Mouse (Mus musculus): ENCODE measurements around the gene Fam71b. TPM values are rescaled to one million over a fixed set of nuclear protein-coding genes. Genes with fewer than 3 reads are reported as not detected.

Fam71b gene
- polyA plus RNA-seq, 1 experiment from 2014 or later, result not detected

DNA sequence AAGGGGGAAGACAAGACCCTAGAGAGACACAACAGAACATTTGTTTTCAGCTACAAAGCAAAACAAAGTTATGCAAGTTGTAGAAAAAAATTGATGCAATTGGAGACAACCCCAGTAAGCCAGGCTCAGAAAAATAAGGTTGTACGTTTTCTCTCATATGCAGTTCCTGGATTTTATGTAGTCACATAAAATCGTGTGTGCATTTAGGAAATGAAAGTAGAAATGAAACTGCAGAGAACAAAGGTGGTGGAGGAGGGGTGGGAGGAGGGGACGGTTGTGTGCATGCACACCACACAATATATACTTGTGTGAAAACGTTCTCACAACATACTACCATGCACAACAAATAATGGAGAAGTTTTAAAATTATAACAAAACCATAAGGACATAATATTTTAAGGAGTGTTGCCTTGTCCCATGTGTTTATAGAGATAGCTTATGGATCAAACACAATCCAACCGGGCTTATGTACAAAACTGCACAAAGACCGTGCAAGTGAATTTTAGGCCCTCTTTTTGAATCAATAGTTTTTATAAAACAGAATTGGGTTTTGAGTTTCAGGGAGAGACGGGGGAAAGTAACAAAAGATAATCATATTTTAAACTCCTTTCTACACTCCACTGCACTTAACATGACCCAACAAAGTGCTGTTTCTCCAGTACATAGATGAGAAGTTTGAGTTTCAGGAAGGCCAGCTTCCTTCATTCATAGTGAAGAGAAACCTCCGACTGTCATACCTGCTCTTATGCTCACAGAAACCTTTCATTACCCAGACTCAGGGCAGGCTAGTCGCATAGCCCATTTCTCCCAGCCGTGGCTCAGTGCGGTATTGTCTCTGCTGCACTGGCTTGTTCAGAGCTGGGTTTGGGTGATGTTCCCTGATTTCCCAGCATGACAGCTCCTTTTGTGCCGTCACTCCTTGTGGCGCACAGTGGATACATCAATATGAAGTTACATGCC is 23.0 kb upstream of the Fam71b start:
- Histone ChIP-seq H3K36me3 (ENCODE audit: inconsistent target) (no peaks in the 10 kb centered on the region), H3K4me3 (ENCODE audit: inconsistent target) (no peak overlapping the region), H3K27ac (no peak overlapping the region), H3K79me2 (ENCODE audit: inconsistent target) (no peaks in the 10 kb centered on the region)
- 63% methylated on average over 13 of the region's 13 CpGs for WGBS (ENCODE audit: missing documents)

DNA sequence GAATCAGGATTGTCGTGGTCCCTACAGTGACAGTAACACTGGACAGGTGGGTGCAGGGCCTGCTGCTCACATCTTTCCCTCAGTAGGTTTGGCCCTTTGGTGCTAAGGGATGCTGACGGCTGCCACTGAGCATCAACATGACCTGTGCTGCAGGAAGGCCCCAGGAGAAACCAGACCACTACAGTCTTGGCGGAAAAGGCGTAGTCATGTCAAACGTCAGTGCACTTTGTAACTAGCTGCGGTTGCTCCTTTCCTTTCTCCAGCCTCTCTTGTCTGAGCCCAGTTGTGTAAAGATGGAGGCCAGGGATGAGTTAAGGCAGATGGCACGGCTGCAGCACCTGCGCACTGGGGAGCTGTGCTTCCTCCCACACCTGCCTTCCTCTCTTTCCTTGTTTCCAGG is 21.3 kb upstream of the Fam71b start:
- 88% methylated on average over 8 of the region's 8 CpGs for WGBS (ENCODE audit: missing documents)
- Histone ChIP-seq H3K4me3 (ENCODE audit: inconsistent target) (no peak overlapping the region), H3K79me2 (ENCODE audit: inconsistent target) (no peaks in the 10 kb centered on the region), H3K36me3 (ENCODE audit: inconsistent target) (no peaks in the 10 kb centered on the region), H3K27ac (no peak overlapping the region)

DNA sequence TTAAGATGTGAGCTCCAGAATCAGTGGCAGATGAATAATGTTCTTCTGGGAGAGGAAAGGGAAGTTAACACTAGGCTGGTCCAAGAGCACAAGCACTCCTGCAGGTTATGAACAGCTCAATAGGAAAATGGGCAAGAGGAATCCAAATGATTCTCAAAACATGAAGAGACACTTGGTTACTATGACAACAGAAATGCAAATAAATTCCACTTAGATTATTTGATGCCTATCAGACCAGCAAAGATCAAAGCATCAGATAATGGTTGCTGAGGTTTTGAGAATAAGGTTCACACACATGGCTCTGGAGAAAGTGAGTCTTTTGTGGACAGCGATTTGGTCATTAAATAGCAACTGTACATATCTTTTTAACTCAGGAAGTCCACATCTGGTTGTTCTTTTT is 19.0 kb upstream of the Fam71b start:
- no peaks in the 10 kb centered on the region for H3K79me2 ChIP-seq (ENCODE audit: inconsistent target)
- H3K36me3 ChIP-seq (ENCODE audit: inconsistent target), result no peaks in the 10 kb centered on the region
- 87% methylated on average over 1 of the region's 1 CpGs for WGBS (ENCODE audit: missing documents)
- no peak overlapping the region for H3K27ac ChIP-seq
- no peak overlapping the region for H3K4me3 ChIP-seq (ENCODE audit: inconsistent target)

DNA sequence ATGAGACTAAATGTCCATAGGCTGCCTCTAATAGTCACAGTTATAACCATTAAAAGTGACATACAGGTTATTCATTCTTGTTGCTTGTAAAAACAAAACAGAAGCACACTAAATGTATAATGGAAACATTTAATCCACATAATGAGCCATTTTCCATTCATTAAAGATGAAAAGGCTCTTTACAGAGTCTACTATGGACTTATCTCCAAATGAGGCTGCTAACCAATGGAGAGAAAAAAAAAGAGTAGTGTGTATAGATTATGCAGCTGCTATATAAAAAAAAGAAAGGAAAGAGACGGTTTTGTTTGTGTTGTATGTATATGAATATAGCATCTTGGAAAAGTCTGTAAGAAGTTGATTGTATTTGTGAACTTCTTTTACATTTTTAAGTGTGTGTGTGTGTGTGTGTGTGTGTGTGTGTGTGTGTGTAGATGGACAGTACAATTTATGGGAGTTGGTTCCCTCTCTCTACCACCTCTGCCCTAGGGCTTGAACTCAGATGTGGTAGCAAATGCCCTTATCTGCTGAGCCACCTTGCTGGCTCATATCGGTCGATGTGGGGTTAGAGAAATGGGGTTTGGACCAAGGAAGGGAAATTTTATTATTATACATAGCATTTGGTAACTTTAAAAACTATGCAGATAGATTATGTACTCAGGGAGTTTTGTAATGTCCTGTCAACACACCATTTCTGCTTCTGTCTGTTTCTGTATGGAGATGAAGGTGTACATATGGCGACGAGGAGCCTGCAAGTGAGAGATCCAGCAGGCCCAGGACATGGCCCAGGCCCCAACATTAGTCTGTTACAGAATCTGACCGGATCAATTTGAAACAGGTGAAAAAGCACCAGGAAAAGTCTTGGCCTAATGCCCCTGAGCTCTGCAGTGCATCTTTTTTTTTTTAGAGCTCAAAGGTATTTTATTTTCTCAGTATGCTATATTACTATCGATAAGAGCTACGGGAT is 18.3 kb upstream of the Fam71b start:
- WGBS (ENCODE audit: missing documents), result 83% methylated on average over 8 of the region's 8 CpGs
- H3K27ac ChIP-seq, result no peak overlapping the region
- no peak overlapping the region for H3K4me3 ChIP-seq (ENCODE audit: inconsistent target)
- H3K36me3 ChIP-seq (ENCODE audit: inconsistent target), result no peaks in the 10 kb centered on the region
- H3K79me2 ChIP-seq (ENCODE audit: inconsistent target), result no peaks in the 10 kb centered on the region

DNA sequence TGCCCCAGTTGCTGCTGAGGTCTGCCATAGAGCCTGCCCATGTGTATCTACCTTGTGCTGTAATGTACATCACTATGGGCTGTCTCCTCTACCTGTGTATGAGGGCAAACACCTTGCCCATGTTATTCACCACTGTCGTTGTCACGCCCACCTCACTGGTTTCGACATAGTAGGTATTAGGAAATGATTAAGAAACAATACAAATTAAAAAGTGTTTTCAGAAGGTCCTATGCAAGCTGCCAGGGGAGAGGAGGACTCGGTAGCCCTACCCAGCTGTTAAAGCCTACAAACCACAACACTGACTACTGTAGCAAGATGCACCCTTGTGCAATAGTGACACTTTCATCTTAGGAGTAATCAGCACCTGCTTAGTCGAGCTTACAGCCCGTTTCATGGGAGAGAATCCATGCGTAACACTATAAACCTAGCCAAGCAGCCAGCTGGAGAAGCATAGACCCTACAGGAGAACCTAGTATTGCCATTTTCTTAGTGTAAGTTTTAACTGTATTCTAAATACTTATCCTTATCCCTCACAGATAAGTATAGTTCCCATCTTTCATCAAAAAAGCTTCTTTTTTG is 16.2 kb upstream of the Fam71b start:
- Histone ChIP-seq H3K27ac (no peak overlapping the region), H3K36me3 (ENCODE audit: inconsistent target) (no peaks in the 10 kb centered on the region), H3K79me2 (ENCODE audit: inconsistent target) (no peaks in the 10 kb centered on the region), H3K4me3 (ENCODE audit: inconsistent target) (no peak overlapping the region)
- WGBS (ENCODE audit: missing documents), result 43% methylated on average over 7 of the region's 7 CpGs

DNA sequence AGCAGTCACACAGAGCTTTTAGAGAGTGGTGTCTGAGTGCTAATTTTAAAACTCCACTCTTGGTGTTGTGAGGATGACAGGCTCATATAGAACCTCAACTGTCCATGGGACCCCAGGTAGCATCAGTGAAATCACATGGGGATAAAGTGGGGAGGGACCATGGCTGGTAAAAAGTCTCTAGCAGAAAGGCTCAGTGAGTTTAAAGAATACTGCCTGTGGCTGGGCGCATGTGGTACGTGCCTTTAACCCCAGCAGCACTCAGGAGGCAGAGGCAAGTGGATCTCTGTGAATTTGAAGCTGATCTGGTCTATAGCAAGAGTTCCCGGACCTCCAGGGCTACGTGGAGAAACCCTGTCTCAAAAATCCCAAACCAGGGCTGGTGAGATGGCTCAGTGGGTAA is 13.9 kb upstream of the Fam71b start:
- no peak overlapping the region for H3K27ac ChIP-seq
- H3K79me2 ChIP-seq (ENCODE audit: inconsistent target), result no peaks in the 10 kb centered on the region
- H3K36me3 ChIP-seq (ENCODE audit: inconsistent target), result no peaks in the 10 kb centered on the region
- no peak overlapping the region for H3K4me3 ChIP-seq (ENCODE audit: inconsistent target)
- 98% methylated on average over 4 of the region's 4 CpGs for WGBS (ENCODE audit: missing documents)

DNA sequence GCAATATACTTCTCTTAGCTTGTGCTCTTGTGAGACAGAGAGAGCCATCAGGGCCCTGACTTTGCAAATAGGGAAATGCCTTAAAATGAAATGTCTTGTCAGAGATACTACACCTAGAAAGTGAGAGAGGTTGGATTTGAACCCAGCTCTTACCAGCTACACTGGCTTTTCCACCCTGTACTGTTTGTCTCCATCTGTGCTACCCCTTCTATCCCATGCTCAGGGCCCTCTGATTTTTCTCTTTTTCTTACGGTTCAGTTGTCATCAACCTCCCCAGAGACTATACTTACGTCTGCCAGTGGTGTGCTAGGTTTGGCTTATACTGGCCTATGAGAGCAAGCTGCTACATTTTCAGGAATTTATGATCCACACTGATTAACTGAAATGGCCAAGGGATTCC is 11.4 kb upstream of the Fam71b start:
- Histone ChIP-seq H3K4me3 (ENCODE audit: inconsistent target) (no peak overlapping the region), H3K79me2 (ENCODE audit: inconsistent target) (no peaks in the 10 kb centered on the region), H3K27ac (no peak overlapping the region), H3K36me3 (ENCODE audit: inconsistent target) (no peaks in the 10 kb centered on the region)
- 96% methylated on average over 2 of the region's 2 CpGs for WGBS (ENCODE audit: missing documents)

DNA sequence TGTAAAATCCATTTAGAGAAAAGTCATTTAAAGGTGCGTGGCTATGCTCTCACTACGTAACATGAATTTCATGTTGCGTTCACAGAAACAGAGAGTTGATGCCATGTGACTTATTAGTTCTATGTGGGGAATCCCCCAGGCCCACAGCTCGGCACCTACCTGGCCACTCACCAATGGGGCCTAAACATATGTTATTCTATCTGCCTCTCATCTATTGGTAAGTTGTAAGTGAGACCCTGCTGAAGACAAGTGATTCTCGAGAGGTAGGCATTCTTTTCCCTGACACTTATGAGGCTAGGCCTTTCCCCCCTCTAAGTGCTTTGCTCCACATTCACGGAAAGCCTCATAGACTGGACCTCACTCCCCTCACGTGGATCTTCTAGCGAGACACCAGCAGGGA is 9.8 kb upstream of the Fam71b start:
- Histone ChIP-seq H3K27ac (no peak overlapping the region), H3K36me3 (ENCODE audit: inconsistent target) (no peaks in the 10 kb centered on the region), H3K79me2 (ENCODE audit: inconsistent target) (no peaks in the 10 kb centered on the region), H3K4me3 (ENCODE audit: inconsistent target) (no peak overlapping the region)
- 95% methylated on average over 8 of the region's 8 CpGs for WGBS (ENCODE audit: missing documents)

DNA sequence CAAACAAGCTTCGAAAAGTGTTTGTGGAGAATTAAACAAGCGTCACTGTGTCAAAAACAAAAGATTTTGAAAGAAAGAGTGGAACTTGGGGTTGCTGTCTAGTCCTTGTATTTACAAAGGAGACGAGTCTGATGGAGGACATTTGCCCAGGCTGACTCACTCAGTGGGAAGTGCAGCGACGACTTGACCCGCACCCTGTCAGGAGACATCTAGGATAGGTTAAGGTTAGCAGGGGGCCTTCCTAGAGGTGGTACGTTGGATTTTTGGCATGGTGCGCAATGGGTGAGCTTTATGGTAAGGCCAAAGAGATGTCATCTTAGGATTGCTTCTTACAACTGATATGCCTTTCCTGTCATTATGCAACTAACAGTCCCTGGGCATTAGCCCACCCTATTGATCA is 9.3 kb upstream of the Fam71b start:
- no peak overlapping the region for H3K27ac ChIP-seq
- no peak overlapping the region for H3K4me3 ChIP-seq (ENCODE audit: inconsistent target)
- WGBS (ENCODE audit: missing documents), result 98% methylated on average over 8 of the region's 8 CpGs
- no peaks in the 10 kb centered on the region for H3K79me2 ChIP-seq (ENCODE audit: inconsistent target)
- H3K36me3 ChIP-seq (ENCODE audit: inconsistent target), result no peaks in the 10 kb centered on the region

DNA sequence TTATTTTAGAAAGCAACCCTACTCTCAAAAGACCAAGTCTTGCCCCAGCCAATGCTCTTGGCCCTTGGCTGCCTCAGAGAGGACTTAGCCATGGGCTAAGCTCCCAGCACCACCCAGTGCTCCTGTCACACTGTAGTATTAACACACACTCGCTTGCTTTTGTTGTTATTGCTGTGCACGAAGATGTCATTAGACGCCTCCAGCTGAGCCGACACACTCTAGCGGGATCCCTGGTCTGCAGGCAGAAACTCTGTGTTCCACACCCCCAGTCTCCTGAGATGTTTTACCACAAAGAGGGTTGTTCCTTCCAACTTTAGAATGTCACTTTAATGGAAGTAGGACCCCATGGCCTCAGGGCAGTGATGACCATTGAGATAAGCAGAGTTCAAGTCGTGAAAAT is 7.9 kb upstream of the Fam71b start:
- Histone ChIP-seq H3K79me2 (ENCODE audit: inconsistent target) (no peaks in the 10 kb centered on the region), H3K27ac (no peak overlapping the region), H3K36me3 (ENCODE audit: inconsistent target) (no peaks in the 10 kb centered on the region), H3K4me3 (ENCODE audit: inconsistent target) (no peak overlapping the region)
- WGBS (ENCODE audit: missing documents), result 85% methylated on average over 6 of the region's 6 CpGs

DNA sequence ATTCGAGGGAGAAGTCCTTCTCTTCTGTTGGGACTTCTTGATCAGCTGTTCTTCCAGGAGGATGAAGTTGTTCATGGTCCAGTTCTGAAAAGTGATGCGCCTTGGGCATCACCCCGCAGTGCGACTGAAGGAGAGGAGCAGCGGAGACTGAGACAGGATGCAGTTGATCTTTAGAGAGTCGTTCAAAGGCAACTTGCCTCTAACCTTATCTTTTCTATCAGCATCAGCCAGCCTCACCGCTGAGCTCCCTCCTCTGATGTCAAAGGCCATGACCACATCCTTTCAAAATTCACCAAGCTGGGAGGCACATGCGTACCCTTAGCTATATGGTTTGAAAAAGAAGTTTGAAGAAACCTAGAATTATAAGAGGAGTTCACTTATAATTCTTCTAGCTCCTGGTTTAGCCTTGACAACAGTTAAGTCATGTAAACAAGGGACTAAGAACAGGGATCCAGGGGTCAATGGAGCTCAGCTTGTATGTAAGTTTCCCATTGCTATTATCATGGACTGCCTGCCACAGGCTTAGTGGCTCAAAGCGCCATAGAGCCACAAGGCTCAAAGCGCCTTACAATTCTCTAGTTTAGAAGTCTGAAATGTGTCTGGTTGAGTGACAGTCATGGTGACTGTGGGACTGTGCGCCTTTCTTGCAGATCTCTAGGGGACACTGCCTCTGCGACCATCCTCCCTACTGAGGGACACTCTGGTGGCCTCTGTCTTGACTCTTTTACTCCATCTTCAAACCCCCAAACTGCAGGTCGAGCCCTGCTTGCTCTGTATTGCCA is 6.8 kb upstream of the Fam71b start, which contains the start of gene Itk:
Gene Itk (minus strand): TSS at position 180 of the 782 bp plus-strand sequence.
- WGBS (ENCODE audit: missing documents), result 66% methylated on average over 13 of the region's 13 CpGs
- no peaks in the 10 kb centered on the region for H3K36me3 ChIP-seq (ENCODE audit: inconsistent target)
- no peaks in the 10 kb centered on the region for H3K79me2 ChIP-seq (ENCODE audit: inconsistent target)
- H3K4me3 ChIP-seq (ENCODE audit: inconsistent target), result no peak within 1 kb of the TSS
- H3K27ac ChIP-seq, result no peak within 1 kb of the TSS

DNA sequence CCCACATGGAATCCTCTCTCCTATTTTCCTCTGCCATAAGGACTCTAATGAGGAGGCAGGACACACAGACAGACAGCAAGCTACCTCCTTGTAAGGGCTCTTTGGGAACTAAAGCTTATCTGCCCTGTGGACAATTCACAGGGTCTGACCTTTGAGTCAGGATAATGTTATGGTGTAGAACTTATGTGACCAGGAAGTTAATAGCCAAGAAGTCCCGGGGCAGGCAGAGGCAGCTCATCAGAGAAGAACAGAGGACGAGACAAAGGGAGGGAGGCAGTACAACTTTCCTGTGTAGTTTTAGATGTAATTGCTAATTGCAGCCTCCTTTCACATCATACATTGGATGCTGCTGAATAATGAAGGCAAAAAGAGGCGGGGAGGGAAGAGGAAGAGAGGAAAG is 5.7 kb upstream of the Fam71b start:
- 83% methylated on average over 1 of the region's 3 CpGs for WGBS (ENCODE audit: missing documents)

DNA sequence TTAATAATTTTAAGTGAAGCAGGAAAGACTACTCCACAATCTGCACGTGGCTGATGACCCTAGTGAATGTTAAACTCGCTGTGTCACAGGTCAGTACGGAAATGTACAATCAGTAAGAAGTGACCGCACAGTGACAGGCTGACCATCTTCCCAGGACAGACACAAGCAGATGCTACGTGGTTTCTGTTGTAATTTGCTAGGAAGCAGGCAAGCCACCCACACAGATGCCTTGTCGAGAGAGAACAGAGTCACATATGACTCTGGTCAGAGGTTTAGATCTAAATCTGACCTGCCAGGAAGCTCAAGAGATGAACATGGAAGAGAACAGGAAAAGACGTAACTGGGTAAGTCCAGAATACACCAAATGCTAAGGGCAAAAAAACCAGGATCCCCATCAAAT is 3.5 kb upstream of the Fam71b start:
- Histone ChIP-seq H3K79me2 (ENCODE audit: inconsistent target) (no peaks in the 10 kb centered on the region), H3K27ac (no peak overlapping the region), H3K36me3 (ENCODE audit: inconsistent target) (no peaks in the 10 kb centered on the region), H3K4me3 (ENCODE audit: inconsistent target) (no peak overlapping the region)
- 76% methylated on average over 7 of the region's 7 CpGs for WGBS (ENCODE audit: missing documents)

More for the DNA sequence above, 5.7 kb upstream of the Fam71b start:
- H3K27ac ChIP-seq, result no peak overlapping the region
- no peaks in the 10 kb centered on the region for H3K36me3 ChIP-seq (ENCODE audit: inconsistent target)
- H3K79me2 ChIP-seq (ENCODE audit: inconsistent target), result no peaks in the 10 kb centered on the region
- no peak overlapping the region for H3K4me3 ChIP-seq (ENCODE audit: inconsistent target)

DNA sequence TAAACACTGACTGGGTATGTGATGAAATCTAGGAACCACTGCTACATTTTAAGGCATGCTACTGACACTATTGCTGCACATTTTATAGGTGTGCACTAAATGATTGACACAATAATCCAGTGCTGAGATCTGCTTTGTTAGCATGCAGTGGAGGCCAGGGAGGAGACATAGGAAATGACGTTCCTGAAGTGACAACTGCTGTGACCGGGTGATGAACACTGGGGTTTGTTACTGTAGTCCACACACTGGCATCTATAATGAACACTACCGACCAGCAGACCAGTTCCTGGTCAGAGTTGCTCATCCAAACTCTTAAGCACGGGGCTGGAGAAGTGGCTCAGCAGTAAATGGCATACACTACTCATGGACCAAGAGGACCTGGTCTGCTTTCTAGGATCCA is 2.9 kb upstream of the Fam71b start:
- WGBS (ENCODE audit: missing documents), result 97% methylated on average over 4 of the region's 4 CpGs
- no peaks in the 10 kb centered on the region for H3K79me2 ChIP-seq (ENCODE audit: inconsistent target)
- no peak overlapping the region for H3K27ac ChIP-seq
- H3K4me3 ChIP-seq (ENCODE audit: inconsistent target), result no peak overlapping the region
- no peaks in the 10 kb centered on the region for H3K36me3 ChIP-seq (ENCODE audit: inconsistent target)

All from macrophage (primary cell).